Mouse (Mus musculus): Measurements from ENCODE around the gene Meox1. TPM values are rescaled to one million over a fixed set of nuclear protein-coding genes. Genes with fewer than 3 reads are reported as not detected.
A peak's percentile ranks its signal among the peaks of the same experiment; 100 is the strongest.

Gene Meox1
- polyA plus RNA-seq, 1 experiment from 2014 or later: 0.97 TPM

- no peak overlapping the region for H3K4me3 ChIP-seq
- H3K4me1 ChIP-seq: peaks cover 6% of the 10 kb centered on the region
- peaks cover 5% of the 10 kb centered on the region; the same call in 1 of the 2 replicates for H3K9me3 ChIP-seq
- H3K27me3 ChIP-seq (ENCODE audit: poor library complexity, severe bottlenecking): no peaks in the 10 kb centered on the region
- no peaks in the 10 kb centered on the region for H3K36me3 ChIP-seq (replicated peaks)
- no peak for DNase-seq (ENCODE audit: extremely low spot score, low spot score)
- 78% methylated on average over 6 of the region's 8 CpGs for WGBS
- no peak overlapping the region for H3K27ac ChIP-seq
These were observed 54.7 kb downstream of the Meox1 start for GRCm38 (mm10) chr11:101839426-101839825.

- WGBS: 81% methylated on average over 7 of the region's 7 CpGs
- no peak for DNase-seq (ENCODE audit: extremely low spot score, low spot score)
- Histone ChIP-seq H3K9me3 (no peaks in the 10 kb centered on the region), H3K27ac (peak overlapping the region; percentile 75; the same call in 1 of the 2 replicates), H3K27me3 (ENCODE audit: poor library complexity, severe bottlenecking) (no peaks in the 10 kb centered on the region), H3K4me3 (no peak overlapping the region), H3K36me3 (replicated peaks) (no peaks in the 10 kb centered on the region), H3K4me1 (peaks cover 38% of the 10 kb centered on the region)
These were observed 62.2 kb downstream of the Meox1 start for GRCm38 (mm10) chr11:101832001-101832400.

GRCm38 (mm10) chr11:101830616-101831015, 63.6 kb downstream of the Meox1 start:
- no peak overlapping the region for H3K4me3 ChIP-seq
- no peaks in the 10 kb centered on the region for H3K36me3 ChIP-seq (replicated peaks)
- 70% methylated on average over 8 of the region's 8 CpGs for WGBS
- no peak for DNase-seq (ENCODE audit: extremely low spot score, low spot score)
- H3K4me1 ChIP-seq: peaks cover 38% of the 10 kb centered on the region
- no peaks in the 10 kb centered on the region for H3K9me3 ChIP-seq
- peak overlapping the region; percentile 75 for H3K27ac ChIP-seq
- H3K27me3 ChIP-seq (ENCODE audit: poor library complexity, severe bottlenecking): no peaks in the 10 kb centered on the region

- WGBS: 35% methylated on average over 10 of the region's 10 CpGs
- Histone ChIP-seq H3K4me3 (no peak overlapping the region), H3K9me3 (no peaks in the 10 kb centered on the region), H3K27ac (peak overlapping the region; percentile 75), H3K27me3 (ENCODE audit: poor library complexity, severe bottlenecking) (no peaks in the 10 kb centered on the region), H3K4me1 (peaks cover 36% of the 10 kb centered on the region), H3K36me3 (replicated peaks) (no peaks in the 10 kb centered on the region)
- DNase-seq (ENCODE audit: extremely low spot score, low spot score): peak; percentile 46
These were observed 64.1 kb downstream of the Meox1 start for GRCm38 (mm10) chr11:101830112-101830511.

GRCm38 (mm10) chr11:101828718-101829117, 65.5 kb downstream of the Meox1 start:
- no peaks in the 10 kb centered on the region for H3K27me3 ChIP-seq (ENCODE audit: poor library complexity, severe bottlenecking)
- H3K4me3 ChIP-seq: no peak overlapping the region
- no peaks in the 10 kb centered on the region for H3K36me3 ChIP-seq (replicated peaks)
- whole genome bisulfite sequencing: 91% methylated on average over 4 of the region's 4 CpGs
- H3K27ac ChIP-seq: no peak overlapping the region
- H3K4me1 ChIP-seq: peaks cover 27% of the 10 kb centered on the region
- no peak for DNase-seq (ENCODE audit: extremely low spot score, low spot score)
- H3K9me3 ChIP-seq: no peaks in the 10 kb centered on the region

Other genes starting within 250 kb of the Meox1 start
- 2.4 and 3.1 TPM in 2 replicates for gene Arl4d, start 228.8 kb downstream of the Meox1 start, polyA plus RNA-seq (2016; fragmentation: Nextera tagmentation; extraction: Ambion mirVana)
- gene Dhx8, start 161.5 kb downstream of the Meox1 start, polyA plus RNA-seq (2016; fragmentation: Nextera tagmentation; extraction: Ambion mirVana): 44.7 and 51.2 TPM in 2 replicates
- gene Etv4, start 109.0 kb downstream of the Meox1 start, polyA plus RNA-seq (2016; fragmentation: Nextera tagmentation; extraction: Ambion mirVana): 10.2 and 15.0 TPM in 2 replicates
- not detected in 2 replicates for gene Sost, start 72.6 kb upstream of the Meox1 start, polyA plus RNA-seq (2016; fragmentation: Nextera tagmentation; extraction: Ambion mirVana)
- gene Cfap97d1, start 89.9 kb upstream of the Meox1 start, polyA plus RNA-seq (2016; fragmentation: Nextera tagmentation; extraction: Ambion mirVana): not detected in 2 replicates
- gene Dusp3, start 92.6 kb upstream of the Meox1 start, polyA plus RNA-seq (2016; fragmentation: Nextera tagmentation; extraction: Ambion mirVana): 12.1 and 12.6 TPM in 2 replicates
- 13.5 and 16.1 TPM in 2 replicates for gene Mpp3, start 134.1 kb upstream of the Meox1 start, polyA plus RNA-seq (2016; fragmentation: Nextera tagmentation; extraction: Ambion mirVana)
- 0.14 and 0.23 TPM in 2 replicates for gene Cd300lg, start 147.1 kb upstream of the Meox1 start, polyA plus RNA-seq (2016; fragmentation: Nextera tagmentation; extraction: Ambion mirVana)
- 15.7 and 16.2 TPM in 2 replicates for gene Mpp2, start 194.1 kb upstream of the Meox1 start, polyA plus RNA-seq (2016; fragmentation: Nextera tagmentation; extraction: Ambion mirVana)
- not detected in 2 replicates for gene Ppy, start 206.9 kb upstream of the Meox1 start, polyA plus RNA-seq (2016; fragmentation: Nextera tagmentation; extraction: Ambion mirVana)
- gene Pyy, start 213.5 kb upstream of the Meox1 start, polyA plus RNA-seq (2016; fragmentation: Nextera tagmentation; extraction: Ambion mirVana): not detected in 2 replicates

Measured in forebrain, embryonic 10.5 days (tissue).